Mouse (Mus musculus) hindbrain, embryonic 13.5 days (tissue): Measurements from ENCODE around the gene Nol11. TPM values are rescaled to one million over a fixed set of nuclear protein-coding genes. Genes with fewer than 3 reads are reported as not detected.
"Not testable (repeated sequence)": the region's sequence is repeated elsewhere in the genome, so short reads cannot be mapped to it uniquely, and the experiment has no call there.

Experiments used
- ATAC-seq: fragments of 200-750 bp; cut with Nextera tagmentation; 2 replicates; pipeline ENCODE4 v1.8.0; 2017; ENCODE audit warnings: moderate TSS enrichment; ENCODE audit not compliant: low FRiP score
- H3K27ac ChIP-seq: fragments of 300-500 bp; sonication (generic); 2 replicates; pipeline ENCODE4 v1.5.1; 2015; ENCODE audit warnings: inconsistent platforms, mild to moderate bottlenecking, moderate library complexity
- H3K27me3 ChIP-seq: fragments of 300-500 bp; sonication (generic); 2 replicates; pipeline ENCODE4 v1.6.1; 2015; ENCODE audit warnings: mild to moderate bottlenecking, inconsistent platforms
- H3K36me3 ChIP-seq: fragments of 300-500 bp; sonication (generic); 2 replicates; pipeline ENCODE4 v1.6.1; 2015; ENCODE audit warnings: mild to moderate bottlenecking, inconsistent platforms
- H3K4me1 ChIP-seq: fragments of 300-500 bp; sonication (generic); replicated peaks from 2 replicates; pipeline ENCODE4 v1.6.1; 2015; ENCODE audit warnings: inconsistent platforms
- H3K4me2 ChIP-seq: fragments of 300-500 bp; sonication (generic); 2 replicates; pipeline ENCODE4 v1.6.1; 2015; ENCODE audit warnings: inconsistent platforms, mild to moderate bottlenecking, moderate library complexity
- H3K4me3 ChIP-seq: fragments of 300-500 bp; sonication (generic); 2 replicates; pipeline ENCODE4 v1.5.1; 2015; ENCODE audit warnings: mild to moderate bottlenecking, inconsistent platforms
- H3K9ac ChIP-seq: fragments of 300-500 bp; sonication (generic); 2 replicates; pipeline ENCODE4 v1.6.1; 2015; ENCODE audit warnings: mild to moderate bottlenecking, inconsistent platforms
- H3K9me3 ChIP-seq: fragments of 300-500 bp; sonication (generic); 2 replicates; pipeline ENCODE4 v1.6.1; 2016; ENCODE audit warnings: inconsistent platforms
- WGBS: fragments of 180-500 bp; shearing (Covaris S2); methylation state at CpG from one replicate; pipeline ENCODE4 v1.1.7; 2015; 5-methylcytosine and 5-hydroxymethylcytosine counted together
- polyA plus RNA-seq: library from polyadenylated mRNA; unstranded; fragments of >200 nt; fragmentation: Nextera tagmentation; extraction: Ambion mirVana; gene quantifications from 2 replicates; pipeline ENCODE4 v1.2.1, GENCODE M21; 2015

Nol11 gene
- polyA plus RNA-seq, 1 experiment from 2014 or later, result 56.1 TPM

GRCm38 (mm10) chr11:107151809-107152208 lies 37.4 kb downstream of the Nol11 start:
- Histone ChIP-seq H3K27me3 (no peaks in the 10 kb centered on the region), H3K4me1 (no peaks in the 10 kb centered on the region), H3K9ac (no peak overlapping the region), H3K9me3 (no peaks in the 10 kb centered on the region), H3K4me3 (no peak overlapping the region), H3K36me3 (no peaks in the 10 kb centered on the region), H3K4me2 (no peak overlapping the region), H3K27ac (no peak overlapping the region)
- 72% methylated on average over 7 of the region's 7 CpGs for WGBS
- ATAC-seq, result no peak

- H3K4me3 ChIP-seq, ATAC-seq, H3K4me2 ChIP-seq, H3K9me3 ChIP-seq, H3K27me3 ChIP-seq, H3K27ac ChIP-seq, H3K9ac ChIP-seq, H3K4me1 ChIP-seq, H3K36me3 ChIP-seq: not testable (repeated sequence)
- 95% methylated on average over 11 of the region's 11 CpGs for WGBS
Observed at GRCm38 (mm10) chr11:107143956-107144355, 45.2 kb downstream of the Nol11 start.

GRCm38 (mm10) chr11:107142382-107142781 lies 46.8 kb downstream of the Nol11 start:
- H3K4me2 ChIP-seq, result no peak overlapping the region
- H3K4me1 ChIP-seq, result no peaks in the 10 kb centered on the region
- H3K27me3 ChIP-seq, result no peaks in the 10 kb centered on the region
- no peaks in the 10 kb centered on the region for H3K9me3 ChIP-seq
- H3K9ac ChIP-seq, result no peak overlapping the region
- no peak for ATAC-seq
- no peaks in the 10 kb centered on the region for H3K36me3 ChIP-seq
- H3K27ac ChIP-seq, result no peak overlapping the region
- no peak overlapping the region for H3K4me3 ChIP-seq
- 91% methylated on average over 2 of the region's 2 CpGs for WGBS

GRCm38 (mm10) chr11:107140756-107141155 lies 48.4 kb downstream of the Nol11 start:
- no peak overlapping the region for H3K27ac ChIP-seq
- H3K9ac ChIP-seq, result no peak overlapping the region
- no peak overlapping the region for H3K4me3 ChIP-seq
- no peak overlapping the region for H3K4me2 ChIP-seq
- no peaks in the 10 kb centered on the region for H3K9me3 ChIP-seq
- 19% methylated on average over 6 of the region's 6 CpGs for WGBS
- no peaks in the 10 kb centered on the region for H3K36me3 ChIP-seq
- no peaks in the 10 kb centered on the region for H3K27me3 ChIP-seq
- no peaks in the 10 kb centered on the region for H3K4me1 ChIP-seq
- no peak for ATAC-seq

GRCm38 (mm10) chr11:107138633-107139032 lies 50.5 kb downstream of the Nol11 start:
- WGBS, result 79% methylated on average over 3 of the region's 3 CpGs
- H3K4me1 ChIP-seq, result no peaks in the 10 kb centered on the region
- H3K36me3 ChIP-seq, result no peaks in the 10 kb centered on the region
- H3K9me3 ChIP-seq, result no peaks in the 10 kb centered on the region
- H3K27ac ChIP-seq, result no peak overlapping the region
- no peak for ATAC-seq
- H3K4me2 ChIP-seq, result no peak overlapping the region
- no peaks in the 10 kb centered on the region for H3K27me3 ChIP-seq
- H3K4me3 ChIP-seq, result no peak overlapping the region
- no peak overlapping the region for H3K9ac ChIP-seq

- H3K9ac ChIP-seq, result no peak overlapping the region
- H3K4me1 ChIP-seq, result peaks cover 2% of the 10 kb centered on the region
- no peak overlapping the region for H3K4me3 ChIP-seq
- 99% methylated on average over 6 of the region's 6 CpGs for WGBS
- H3K27ac ChIP-seq, result no peak overlapping the region
- no peak overlapping the region for H3K4me2 ChIP-seq
- H3K36me3 ChIP-seq, result no peaks in the 10 kb centered on the region
- ATAC-seq, result no peak
- no peaks in the 10 kb centered on the region for H3K9me3 ChIP-seq
- no peaks in the 10 kb centered on the region for H3K27me3 ChIP-seq
Observed at GRCm38 (mm10) chr11:107137593-107137992, 51.6 kb downstream of the Nol11 start.

GRCm38 (mm10) chr11:107136458-107136857 lies 52.7 kb downstream of the Nol11 start:
- 96% methylated on average over 10 of the region's 10 CpGs for WGBS
- not testable (repeated sequence) for H3K4me1 ChIP-seq, H3K9me3 ChIP-seq, H3K4me2 ChIP-seq, H3K4me3 ChIP-seq, H3K27me3 ChIP-seq, H3K36me3 ChIP-seq, H3K9ac ChIP-seq, H3K27ac ChIP-seq, ATAC-seq

- H3K4me2 ChIP-seq, result no peak overlapping the region
- peaks cover 7% of the 10 kb centered on the region for H3K4me1 ChIP-seq
- H3K4me3 ChIP-seq, result no peak overlapping the region
- no peak overlapping the region for H3K27ac ChIP-seq
- H3K9me3 ChIP-seq, result no peaks in the 10 kb centered on the region
- H3K36me3 ChIP-seq, result no peaks in the 10 kb centered on the region
- no peak overlapping the region for H3K9ac ChIP-seq
- 58% methylated on average over 3 of the region's 3 CpGs for WGBS
- no peak for ATAC-seq
- H3K27me3 ChIP-seq, result no peaks in the 10 kb centered on the region
Observed at GRCm38 (mm10) chr11:107135741-107136140, 53.4 kb downstream of the Nol11 start.

- WGBS, result under 1% methylated on average over 16 of the region's 16 CpGs
- H3K27me3 ChIP-seq, result no peaks in the 10 kb centered on the region
Observed at GRCm38 (mm10) chr11:107132426-107132825, 56.8 kb downstream of the Nol11 start.

GRCm38 (mm10) chr11:107131749-107132421 lies 57.3 kb downstream of the Nol11 start, which contains the start of gene Bptf:
Bptf (minus strand) TSS chr11:107132127.
- Histone ChIP-seq H3K4me1 (peaks cover 32% of the 10 kb centered on the region), H3K36me3 (no peaks in the 10 kb centered on the region), H3K9ac (peak within 1 kb of the TSS; percentile 97), H3K4me2 (peak within 1 kb of the TSS; percentile 78), H3K27me3 (no peaks in the 10 kb centered on the region), H3K9me3 (no peaks in the 10 kb centered on the region), H3K27ac (peak within 1 kb of the TSS; percentile 98), H3K4me3 (peak within 1 kb of the TSS; percentile 89)
- ATAC-seq, result peak; percentile 97
- under 1% methylated on average over 44 of the region's 94 CpGs for WGBS

More at GRCm38 (mm10) chr11:107132426-107132825, 56.8 kb downstream of the Nol11 start:
- Histone ChIP-seq H3K36me3 (no peaks in the 10 kb centered on the region), H3K9ac (peak overlapping the region; percentile 97), H3K4me3 (peak overlapping the region; percentile 89), H3K9me3 (no peaks in the 10 kb centered on the region), H3K27ac (peak overlapping the region; percentile 98), H3K4me2 (peak overlapping the region; percentile 78), H3K4me1 (peaks cover 32% of the 10 kb centered on the region)
- peak; percentile 47 for ATAC-seq

GRCm38 (mm10) chr11:107130879-107131748 lies 58.1 kb downstream of the Nol11 start:
- WGBS, result under 1% methylated on average over 52 of the region's 65 CpGs
- H3K4me1 ChIP-seq, result peaks cover 37% of the 10 kb centered on the region
- peak overlapping the region; percentile 97 for H3K9ac ChIP-seq
- H3K27me3 ChIP-seq, result no peaks in the 10 kb centered on the region
- H3K4me3 ChIP-seq, result peak overlapping the region; percentile 89
- H3K27ac ChIP-seq, result peak overlapping the region; percentile 98
- H3K4me2 ChIP-seq, result peak overlapping the region; percentile 71
- H3K9me3 ChIP-seq, result no peaks in the 10 kb centered on the region
- H3K36me3 ChIP-seq, result no peaks in the 10 kb centered on the region
- ATAC-seq, result peak; percentile 75

GRCm38 (mm10) chr11:107130221-107130788 lies 58.9 kb downstream of the Nol11 start:
- H3K27me3 ChIP-seq, result no peaks in the 10 kb centered on the region
- peak overlapping the region; percentile 89 for H3K4me3 ChIP-seq
- H3K4me2 ChIP-seq, result peak overlapping the region; percentile 71
- no peaks in the 10 kb centered on the region for H3K9me3 ChIP-seq
- peak overlapping the region; percentile 97 for H3K9ac ChIP-seq
- no peak for ATAC-seq
- under 1% methylated on average over 18 of the region's 18 CpGs for WGBS
- peaks cover 39% of the 10 kb centered on the region for H3K4me1 ChIP-seq
- no peaks in the 10 kb centered on the region for H3K36me3 ChIP-seq
- H3K27ac ChIP-seq, result no peak overlapping the region; the same call in 1 of the 2 replicates
